Mouse (Mus musculus) testis, adult 2 months (tissue): ENCODE measurements around the gene Wif1. TPM values are rescaled to one million over a fixed set of nuclear protein-coding genes. Genes with fewer than 3 reads are reported as not detected.

Experiments
- H3K27ac ChIP-seq: fragments of 200-500 bp; 2 replicates; pipeline ENCODE4 v1.5.1; 2012; ENCODE audit warnings: low read depth, low read length; ENCODE audit not compliant: control insufficient read depth, insufficient read depth
- H3K27me3 ChIP-seq: fragments of 200-500 bp; 2 replicates; pipeline ENCODE4 v1.6.1; 2012; ENCODE audit warnings: mild to moderate bottlenecking, low read length, moderate library complexity; ENCODE audit not compliant: control insufficient read depth, insufficient read depth
- H3K36me3 ChIP-seq: fragments of 200-500 bp; 2 replicates; pipeline ENCODE4 v1.6.1; 2012; ENCODE audit warnings: mild to moderate bottlenecking, low read length; ENCODE audit not compliant: control insufficient read depth, insufficient read depth
- H3K4me1 ChIP-seq: fragments of 200-500 bp; 2 replicates; pipeline ENCODE4 v1.6.1; 2012; ENCODE audit warnings: low read length; ENCODE audit not compliant: control insufficient read depth, insufficient read depth
- H3K4me3 ChIP-seq: fragments of 200-500 bp; 2 replicates; pipeline ENCODE4 v1.5.1; 2012; ENCODE audit warnings: low read depth, mild to moderate bottlenecking, low read length, moderate library complexity, mixed read lengths; ENCODE audit not compliant: control insufficient read depth
- CTCF ChIP-seq: fragments of 200-500 bp; IDR thresholded peaks from 2 replicates; pipeline ENCODE4 v1.5.1; 2012; ENCODE audit warnings: low read depth, mild to moderate bottlenecking, inconsistent platforms, low read length, moderate library complexity; ENCODE audit not compliant: control insufficient read depth, insufficient read depth, insufficient replicate concordance
- POLR2A ChIP-seq: fragments of 200-500 bp; IDR thresholded peaks from 2 replicates; pipeline ENCODE4 v1.6.1; 2012; ENCODE audit warnings: low read depth, mild to moderate bottlenecking, inconsistent platforms, low read length, moderate library complexity; ENCODE audit not compliant: control insufficient read depth
- polyA plus RNA-seq: library from polyadenylated mRNA; depleted of rRNA; stranded (reverse); fragments of >200 nt; gene quantifications from 2 replicates; pipeline ENCODE4 v1.2.3, GENCODE M21; 2012

Wif1 gene
- polyA plus RNA-seq, 1 experiment, result 0.23 TPM

- peak overlapping the region; percentile 89 for H3K4me3 ChIP-seq
- H3K27ac ChIP-seq, result no peak overlapping the region
- H3K4me1 ChIP-seq, result peaks cover 12% of the 10 kb centered on the region
- no peaks in the 10 kb centered on the region for H3K36me3 ChIP-seq
- TF ChIP-seq CTCF (0 out of 2 replicates have a peak, but pooled peaks have one; percentile 2), POLR2A (no peak)
- H3K27me3 ChIP-seq, result no peaks in the 10 kb centered on the region
Observed at GRCm38 (mm10) chr10:121033128-121033791, 500 bp upstream of the Wif1 start.

DNA sequence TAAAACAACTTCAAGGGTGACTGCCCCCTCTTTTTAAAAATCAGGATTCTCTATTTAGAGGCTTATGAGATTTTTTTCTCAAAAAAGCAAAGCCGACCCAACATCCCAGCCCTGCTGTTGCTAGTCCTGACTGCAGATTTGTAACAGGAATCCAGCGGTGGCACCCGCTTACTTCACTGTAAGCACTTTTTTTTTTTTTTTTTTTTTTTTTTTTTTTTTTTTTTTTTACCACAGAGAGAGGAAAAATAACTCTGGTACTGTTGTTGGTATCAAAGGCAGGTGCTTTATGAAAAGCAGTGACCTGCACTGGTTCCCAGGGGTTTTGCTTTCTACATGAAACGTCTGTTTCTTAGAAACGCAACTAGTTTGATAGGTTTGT is 798 bp downstream of the Wif1 start:
- Histone ChIP-seq H3K27me3 (no peaks in the 10 kb centered on the region), H3K4me1 (peaks cover 12% of the 10 kb centered on the region), H3K27ac (no peak overlapping the region), H3K36me3 (no peaks in the 10 kb centered on the region), H3K4me3 (no peak overlapping the region; the same call in 1 of the 2 replicates)
- TF ChIP-seq POLR2A, result no peak
- TF ChIP-seq CTCF, result no peak

- no peak for TF ChIP-seq POLR2A
- Histone ChIP-seq H3K4me1 (peaks cover 5% of the 10 kb centered on the region), H3K36me3 (no peaks in the 10 kb centered on the region), H3K27me3 (no peaks in the 10 kb centered on the region), H3K27ac (no peak overlapping the region), H3K4me3 (no peak overlapping the region)
Observed at GRCm38 (mm10) chr10:121038556-121039284, 5.0 kb downstream of the Wif1 start.

DNA sequence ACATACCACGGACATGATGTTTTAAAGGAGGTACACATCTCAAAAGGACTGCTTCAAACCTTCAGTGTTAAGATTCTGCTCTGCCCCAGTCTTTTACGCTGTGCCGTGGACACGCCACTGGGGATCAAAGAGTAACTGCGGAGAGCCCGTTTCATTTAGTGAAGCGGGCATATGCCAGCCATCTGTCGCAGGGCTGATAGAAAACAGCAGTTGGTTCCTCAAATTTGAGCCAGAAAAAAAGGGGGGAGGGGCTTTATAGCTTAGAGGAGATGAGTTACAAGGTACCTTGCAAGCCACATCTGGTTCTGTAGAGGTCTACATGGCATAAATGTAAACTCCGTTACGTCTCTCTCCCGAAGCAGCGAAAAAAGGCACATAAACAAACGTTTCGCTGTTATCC is 7.2 kb downstream of the Wif1 start:
- no peak for TF ChIP-seq POLR2A
- TF ChIP-seq CTCF, result no peak
- H3K27ac ChIP-seq, result no peak overlapping the region
- H3K4me3 ChIP-seq, result no peak overlapping the region

DNA sequence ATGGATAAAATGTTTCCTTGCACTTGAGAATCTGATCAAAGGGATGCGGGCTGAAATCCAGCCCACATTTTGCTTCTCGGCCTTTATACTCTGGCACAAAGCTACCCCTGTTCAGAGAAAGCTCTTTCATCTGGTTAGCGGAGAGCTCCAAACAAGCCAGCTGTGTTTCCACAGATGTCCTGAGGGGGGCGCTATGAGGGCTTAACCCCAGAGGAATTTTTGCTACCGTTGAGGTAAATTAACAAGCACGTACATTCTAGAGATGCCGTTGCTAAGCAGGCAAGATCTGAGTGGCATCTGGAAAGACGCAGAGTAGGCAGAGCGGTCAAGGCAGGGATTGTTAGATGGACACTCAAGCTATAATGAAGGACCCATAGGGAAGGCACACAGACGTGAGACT is 13.7 kb downstream of the Wif1 start:
- no peak overlapping the region for H3K27ac ChIP-seq
- TF ChIP-seq CTCF (peak; percentile 44; the same call in 1 of the 2 replicates), POLR2A (no peak)
- no peaks in the 10 kb centered on the region for H3K36me3 ChIP-seq
- no peaks in the 10 kb centered on the region for H3K27me3 ChIP-seq
- no peak overlapping the region for H3K4me3 ChIP-seq
- H3K4me1 ChIP-seq, result peaks cover 3% of the 10 kb centered on the region; the same call in 1 of the 2 replicates

More for the DNA sequence above, 7.2 kb downstream of the Wif1 start:
- Histone ChIP-seq H3K36me3 (no peaks in the 10 kb centered on the region), H3K27me3 (no peaks in the 10 kb centered on the region), H3K4me1 (no peaks in the 10 kb centered on the region)

DNA sequence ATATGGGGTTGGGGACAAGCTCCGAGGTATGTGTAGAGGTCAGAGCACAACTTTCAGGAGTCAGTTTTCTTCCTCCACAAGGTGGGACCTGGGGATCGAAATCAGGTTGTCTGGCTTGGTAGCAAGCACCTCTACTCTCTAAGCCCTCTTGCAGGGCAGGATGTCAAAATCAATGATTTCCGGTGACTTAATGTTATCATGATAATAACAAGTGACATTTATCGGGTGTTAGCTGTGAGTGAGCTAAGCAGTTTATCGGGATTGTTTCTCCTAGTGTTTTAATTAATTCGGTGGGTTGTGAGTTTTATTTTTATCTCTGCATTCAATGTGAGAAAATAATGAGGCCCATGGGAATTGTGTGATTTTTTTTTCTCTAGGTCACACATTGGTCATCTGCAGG is 18.3 kb downstream of the Wif1 start:
- H3K36me3 ChIP-seq, result no peaks in the 10 kb centered on the region
- no peaks in the 10 kb centered on the region for H3K27me3 ChIP-seq
- H3K27ac ChIP-seq, result no peak overlapping the region
- H3K4me3 ChIP-seq, result no peak overlapping the region
- peaks cover 3% of the 10 kb centered on the region; the same call in 1 of the 2 replicates for H3K4me1 ChIP-seq
- TF ChIP-seq CTCF (no peak), POLR2A (no peak)

GRCm38 (mm10) chr10:121055452-121056188 is 21.9 kb downstream of the Wif1 start:
- H3K27me3 ChIP-seq, result no peaks in the 10 kb centered on the region
- TF ChIP-seq CTCF (no peak), POLR2A (no peak)

More at GRCm38 (mm10) chr10:121055452-121056188, 21.9 kb downstream of the Wif1 start:
- no peaks in the 10 kb centered on the region for H3K36me3 ChIP-seq
- H3K4me1 ChIP-seq, result no peaks in the 10 kb centered on the region
- no peak overlapping the region for H3K27ac ChIP-seq
- no peak overlapping the region for H3K4me3 ChIP-seq
